Mouse (Mus musculus): ENCODE measurements around the gene Cd19.

The Cd19 gene

DNA sequence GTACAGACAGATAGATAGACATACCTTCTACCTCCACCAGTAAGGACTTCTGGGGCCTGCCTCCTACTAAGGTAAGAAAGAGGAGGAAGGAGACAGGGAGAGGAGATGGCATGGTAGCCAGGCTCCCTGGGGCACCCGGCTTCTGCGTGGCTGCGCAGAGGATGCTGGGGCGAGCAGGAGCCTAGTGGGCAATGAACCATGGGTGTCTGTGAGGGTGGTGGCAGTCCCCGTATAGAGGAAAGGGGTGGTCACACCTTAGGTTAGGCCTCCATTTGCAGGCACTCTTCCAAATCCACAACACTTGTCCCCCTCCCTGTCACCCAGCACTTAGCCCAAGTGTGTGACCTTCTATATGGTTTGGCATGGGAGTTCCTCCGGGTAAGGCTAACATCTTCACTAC lies at the start of gene Cd19:
TSS of gene Cd19 (minus strand) at position 165 of the 400 bp plus-strand sequence.
- DNase-seq (ENCODE audit: low read depth, low spot score), result no peak

DNA sequence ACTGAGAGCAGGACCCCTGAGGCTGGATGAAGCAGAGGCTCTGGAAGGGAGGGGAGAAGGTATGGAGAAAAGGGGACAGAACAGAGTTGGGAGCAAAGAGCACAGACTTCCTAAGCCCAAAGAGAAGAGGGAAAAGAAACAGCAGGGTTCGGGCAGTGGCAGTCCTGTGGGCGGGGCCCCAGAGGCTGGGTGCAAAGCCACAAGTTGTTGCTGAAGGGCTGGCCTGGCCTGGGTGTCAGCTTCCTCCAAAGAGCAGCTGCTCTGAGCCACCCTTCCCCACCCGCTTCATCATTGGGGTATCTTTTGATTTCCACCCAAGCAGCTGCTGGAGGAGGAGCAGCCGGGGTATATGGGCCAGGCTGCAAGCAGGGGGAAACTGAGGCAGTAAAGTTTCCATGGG lies 49.4 kb upstream of the Cd19 start:
- peak; percentile 86 for DNase-seq (ENCODE audit: low read depth, low spot score)

DNA sequence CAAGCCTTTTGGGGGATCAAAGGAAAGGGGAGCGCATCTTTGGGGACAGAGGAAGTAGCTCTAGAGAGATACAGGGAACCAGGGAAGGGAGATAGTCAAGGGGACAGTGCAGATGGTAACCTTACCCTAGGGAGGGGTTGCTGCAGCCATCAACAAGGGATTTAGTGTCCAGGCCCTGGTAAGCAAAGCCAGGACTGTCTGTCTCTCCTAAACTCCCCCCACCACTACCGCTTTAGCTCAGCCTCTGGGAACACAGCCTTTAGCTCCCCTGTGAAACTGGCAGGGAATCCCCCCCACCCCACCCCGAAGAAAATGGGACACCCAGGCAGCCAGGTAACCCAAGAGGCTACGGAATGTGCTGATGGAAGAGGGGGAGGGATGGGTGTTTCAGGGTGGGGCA lies 48.9 kb upstream of the Cd19 start:
- DNase-seq (ENCODE audit: low read depth, low spot score), result peak; percentile 90

DNA sequence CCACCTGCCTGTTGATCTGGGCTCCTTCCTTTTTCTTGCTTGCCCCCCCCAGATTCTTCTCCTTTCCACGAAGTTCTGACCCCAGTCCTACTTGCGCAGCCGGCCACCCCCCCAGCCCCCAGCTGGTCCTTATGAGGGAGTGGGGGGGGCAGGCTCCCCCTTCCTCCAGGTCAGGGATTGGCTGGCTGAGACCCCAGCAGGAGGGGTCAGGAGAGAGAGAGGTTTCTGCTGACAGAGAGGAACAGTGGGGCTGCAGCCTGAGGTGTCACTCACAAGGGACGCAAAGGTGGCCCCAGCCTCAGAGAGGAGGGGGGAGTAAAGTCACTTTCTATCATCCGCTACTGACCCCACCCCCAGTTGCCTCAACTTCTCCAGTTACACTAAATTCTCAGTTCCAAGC lies 48.3 kb upstream of the Cd19 start, which contains the start of gene Atp2a1:
TSS of gene Atp2a1 (minus strand) at position 105 of the 400 bp plus-strand sequence.
- peak; percentile 96 for DNase-seq (ENCODE audit: low read depth, low spot score)

DNA sequence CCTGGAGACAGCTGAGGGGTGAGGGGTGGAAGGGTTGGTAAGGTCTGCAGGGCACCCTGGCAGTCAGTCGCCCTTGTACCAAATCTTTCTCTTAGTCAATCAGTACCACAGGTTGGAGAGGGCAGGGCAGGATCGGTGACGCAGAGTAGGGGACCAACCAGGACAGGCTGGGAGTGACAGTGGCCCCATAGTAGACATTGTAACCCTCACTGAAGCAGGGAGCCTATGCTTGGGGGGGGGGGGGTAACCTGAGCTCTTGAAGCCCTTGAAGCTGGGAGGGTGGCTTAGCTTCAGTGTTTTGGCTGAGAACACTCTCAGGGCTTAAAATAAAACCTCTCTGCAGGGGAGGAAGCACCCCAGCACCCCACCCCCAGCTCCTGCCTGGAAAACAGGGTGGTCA lies 46.9 kb upstream of the Cd19 start:
- peak; percentile 89 for DNase-seq (ENCODE audit: low read depth, low spot score)

DNA sequence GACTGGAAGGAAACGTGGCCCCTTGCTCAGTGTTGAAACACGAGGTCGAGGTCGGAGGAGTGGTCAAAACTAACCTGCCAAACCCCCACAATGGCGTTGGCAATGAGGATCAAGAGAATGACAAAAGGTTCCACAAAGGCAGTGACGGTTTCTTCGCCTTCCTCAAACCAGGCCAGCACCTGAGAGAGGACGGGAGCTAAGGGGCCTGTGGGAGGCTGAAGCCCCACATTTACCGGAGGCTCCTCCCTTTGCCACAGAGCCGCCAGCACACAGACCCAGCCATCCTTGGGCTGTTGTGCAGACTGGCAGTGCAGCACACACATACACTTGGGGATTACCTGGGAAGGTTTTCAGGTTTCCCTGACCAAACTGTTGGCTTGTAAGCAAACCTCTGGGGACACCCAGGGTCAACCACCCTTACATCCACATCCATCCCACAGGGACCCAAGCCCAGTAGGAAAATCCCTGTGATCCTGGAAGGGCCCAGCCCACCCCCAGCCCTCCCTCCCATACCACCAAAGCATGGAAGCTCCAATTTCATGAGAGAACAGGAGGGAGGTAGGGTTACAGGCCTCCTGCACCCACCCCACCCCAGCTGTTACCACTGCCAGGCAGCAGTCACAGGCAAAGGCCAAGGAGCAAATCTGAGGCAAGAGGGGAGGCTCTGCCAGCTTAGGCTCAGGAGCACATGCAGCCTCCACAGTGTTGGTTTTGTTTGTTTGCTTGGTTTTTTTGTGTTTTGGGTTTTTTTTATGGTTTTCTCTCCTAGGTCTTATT lies 46.1 kb upstream of the Cd19 start:
- DNase-seq (ENCODE audit: low read depth, low spot score), result peak; percentile 73

GRCm38 (mm10) chr7:126458844-126459618 lies 44.3 kb upstream of the Cd19 start:
- peak; percentile 95 for DNase-seq (ENCODE audit: low read depth, low spot score)

DNA sequence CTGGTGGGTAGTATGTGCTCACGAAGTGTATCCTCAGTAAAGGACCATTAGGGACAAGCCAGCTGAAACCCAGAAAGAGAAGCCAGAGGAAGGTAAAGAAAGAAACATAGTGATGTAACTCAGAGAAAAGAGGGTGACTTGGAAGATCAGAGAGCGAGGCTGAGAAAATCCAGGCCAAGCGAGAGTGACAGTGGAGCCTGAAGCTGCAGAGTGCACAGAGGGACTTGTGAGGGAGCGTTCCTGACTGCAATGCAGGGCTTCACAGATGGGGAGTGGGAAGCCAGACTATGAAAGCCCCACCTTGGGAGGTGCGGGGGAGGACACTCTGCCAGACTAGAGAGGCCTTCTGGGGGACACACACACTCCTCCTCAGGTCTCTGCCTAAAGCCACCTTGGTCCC lies 43.5 kb upstream of the Cd19 start:
- DNase-seq (ENCODE audit: low read depth, low spot score), result no peak

DNA sequence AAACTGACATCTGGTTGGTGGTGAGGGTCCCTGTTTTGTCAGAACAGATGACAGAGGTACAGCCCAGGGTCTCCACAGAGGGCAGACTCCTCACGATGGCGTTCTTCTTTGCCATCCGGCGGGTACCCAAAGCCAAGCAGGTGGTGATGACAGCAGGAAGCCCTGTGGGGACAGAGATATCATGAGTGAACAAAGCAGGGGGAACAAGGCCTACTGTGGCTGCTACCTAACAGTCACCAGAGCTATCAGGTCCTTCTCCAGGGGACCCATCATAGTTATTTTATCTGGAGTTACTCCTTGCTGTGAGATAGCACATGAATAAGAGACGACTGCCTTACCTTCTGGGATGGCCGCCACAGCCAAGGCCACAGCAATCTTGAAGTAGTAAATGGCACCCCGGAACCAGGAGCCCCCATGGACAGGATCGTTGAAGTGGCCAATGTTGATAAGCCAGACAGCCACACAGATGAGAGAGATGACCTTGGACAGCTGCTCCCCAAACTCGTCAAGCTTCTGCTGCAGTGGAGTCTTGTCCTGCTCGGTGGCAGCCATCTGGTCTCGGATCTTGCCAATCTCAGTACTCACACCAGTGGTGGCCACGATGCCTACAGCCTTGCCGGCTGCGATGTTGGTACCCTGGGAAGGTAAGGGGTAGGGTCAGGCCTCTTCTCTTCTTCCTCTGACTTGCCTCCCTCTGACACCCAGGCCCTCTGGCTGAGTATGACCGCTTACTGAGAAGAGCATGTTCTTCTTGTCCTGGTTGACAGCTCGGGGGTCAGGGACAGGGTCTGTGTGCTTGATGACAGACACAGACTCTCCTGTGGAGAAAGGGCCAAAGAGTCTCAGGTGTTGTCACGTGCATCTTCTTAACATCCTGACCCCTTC lies 41.9 kb upstream of the Cd19 start:
- peak; percentile 55 for DNase-seq (ENCODE audit: low read depth, low spot score)

- DNase-seq (ENCODE audit: low read depth, low spot score), result peak; percentile 57
Observed at GRCm38 (mm10) chr7:126455242-126455641, 40.6 kb upstream of the Cd19 start.

GRCm38 (mm10) chr7:126453861-126454260 lies 39.2 kb upstream of the Cd19 start:
- DNase-seq (ENCODE audit: low read depth, low spot score), result peak; percentile 69

GRCm38 (mm10) chr7:126452244-126452643 lies 37.6 kb upstream of the Cd19 start:
- no peak for DNase-seq (ENCODE audit: low read depth, low spot score)

DNA sequence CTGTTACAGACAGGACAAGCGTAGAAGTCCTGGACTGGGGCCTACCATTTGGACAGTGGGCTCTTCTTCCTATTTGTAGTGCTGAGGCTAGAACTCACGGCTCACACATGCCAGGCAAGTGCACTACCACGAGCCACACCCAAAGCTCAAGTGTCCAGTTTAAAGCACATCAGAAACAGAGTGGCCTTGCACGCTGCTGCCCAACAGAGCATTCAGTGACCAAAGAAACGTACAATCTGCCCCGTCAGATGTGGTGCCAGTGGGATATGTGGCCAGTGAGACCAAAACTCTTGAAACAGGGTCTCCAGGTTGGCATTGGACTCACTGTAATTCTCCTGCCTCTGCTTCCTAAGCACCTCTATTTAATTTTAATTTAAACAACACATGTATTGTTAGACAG lies 36.0 kb upstream of the Cd19 start:
- no peak for DNase-seq (ENCODE audit: low read depth, low spot score)

- DNase-seq (ENCODE audit: low read depth, low spot score), result no peak
Observed at GRCm38 (mm10) chr7:126449991-126450390, 35.3 kb upstream of the Cd19 start.

- no peak for DNase-seq (ENCODE audit: low read depth, low spot score)
Observed at GRCm38 (mm10) chr7:126448481-126448880, 33.8 kb upstream of the Cd19 start.

DNA sequence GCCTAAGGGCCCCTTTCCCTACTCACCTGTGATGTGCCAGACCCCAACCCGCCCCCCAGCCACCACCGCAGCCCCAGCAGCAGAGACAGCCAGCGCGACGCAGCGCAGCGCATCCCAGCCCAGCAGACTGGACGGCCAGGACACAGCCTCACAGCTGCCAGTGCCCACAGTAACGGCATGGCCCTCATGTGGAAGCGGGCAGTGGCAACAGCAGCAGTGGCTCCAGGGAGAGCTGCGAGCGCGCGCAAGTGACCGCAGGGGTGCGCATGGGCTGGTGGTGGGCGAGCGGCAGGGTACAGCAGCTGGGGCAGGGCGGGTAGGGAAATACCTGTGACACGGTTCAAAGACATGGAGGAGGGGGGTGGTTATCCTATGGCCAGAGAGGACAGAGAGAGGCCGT lies 31.5 kb upstream of the Cd19 start:
- DNase-seq (ENCODE audit: low read depth, low spot score), result no peak

DNA sequence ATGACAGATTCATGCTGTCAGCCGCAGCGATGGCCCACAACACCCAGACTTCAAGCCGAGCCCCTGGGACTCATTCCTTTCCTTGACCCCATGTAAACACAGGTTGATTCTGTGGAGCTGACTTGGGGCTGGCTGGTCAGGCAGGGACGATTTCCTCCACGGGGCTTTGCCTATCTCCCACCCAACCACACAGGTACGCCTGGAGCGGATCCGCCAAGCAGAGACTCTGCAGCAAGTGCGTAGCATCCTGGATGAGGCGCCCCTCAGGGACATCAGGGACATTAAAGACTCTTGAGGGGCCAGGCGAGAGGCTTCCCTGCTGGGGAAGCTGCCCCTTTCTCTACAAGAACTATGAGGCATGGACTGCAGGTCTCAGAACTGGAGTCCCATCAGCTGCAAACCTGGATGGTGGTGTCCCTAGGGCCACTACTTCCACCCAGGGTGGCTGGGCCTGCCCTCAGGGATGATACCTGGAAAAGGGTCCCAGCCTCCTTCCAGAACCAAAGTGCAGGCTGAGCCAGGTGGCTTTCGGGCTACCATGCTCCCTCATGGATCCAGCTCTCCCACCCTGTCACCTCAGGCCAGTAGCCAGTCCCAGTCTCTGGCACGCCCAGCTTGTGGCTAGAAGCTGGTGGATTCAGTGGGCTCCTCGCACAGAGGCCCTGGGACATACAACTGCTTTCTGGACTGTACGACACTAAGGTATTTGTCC lies 30.6 kb upstream of the Cd19 start:
- DNase-seq (ENCODE audit: low read depth, low spot score), result peak; percentile 51

GRCm38 (mm10) chr7:126444536-126444935 lies 29.8 kb upstream of the Cd19 start:
- DNase-seq (ENCODE audit: low read depth, low spot score), result peak; percentile 84

DNA sequence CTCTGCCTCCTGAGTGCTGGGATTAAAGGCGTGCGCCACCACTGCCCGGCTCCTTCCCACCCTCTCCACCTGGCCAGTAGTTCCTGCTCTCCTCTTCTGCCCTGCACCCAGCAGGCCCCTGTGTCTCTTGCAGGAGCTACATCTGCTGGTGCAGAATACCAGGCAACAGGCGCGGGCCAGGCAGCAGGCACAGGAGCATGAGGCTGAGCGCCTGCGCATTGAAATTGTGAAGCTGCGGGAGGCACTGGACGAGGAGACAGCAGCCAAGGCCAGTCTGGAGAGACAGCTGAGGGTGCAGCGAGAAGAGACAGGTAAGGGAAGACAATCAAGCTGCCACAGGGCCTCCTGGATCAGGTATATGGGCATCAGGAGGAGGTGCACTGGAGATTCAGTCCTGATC lies 29.3 kb upstream of the Cd19 start:
- peak; percentile 62 for DNase-seq (ENCODE audit: low read depth, low spot score)

DNA sequence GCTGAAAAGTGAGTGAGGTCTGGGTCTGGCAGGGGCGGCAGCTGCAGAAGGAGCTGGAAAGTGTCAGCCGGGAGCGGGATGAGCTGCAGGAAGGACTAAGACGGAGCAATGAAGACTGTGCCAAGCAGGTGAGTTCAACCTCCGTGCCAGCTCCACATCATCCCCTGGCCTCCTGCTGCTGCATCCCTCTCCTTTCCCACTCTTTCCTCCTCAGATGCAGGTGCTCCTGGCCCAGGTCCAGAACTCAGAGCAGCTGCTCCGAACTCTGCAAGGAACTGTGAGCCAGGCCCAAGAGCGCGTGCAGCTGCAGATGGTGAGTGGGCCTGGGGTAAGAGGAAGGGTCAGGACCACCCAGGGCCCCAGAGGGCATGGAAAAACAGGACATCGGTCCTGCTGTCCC lies 25.4 kb upstream of the Cd19 start:
- peak; percentile 53 for DNase-seq (ENCODE audit: low read depth, low spot score)

DNA sequence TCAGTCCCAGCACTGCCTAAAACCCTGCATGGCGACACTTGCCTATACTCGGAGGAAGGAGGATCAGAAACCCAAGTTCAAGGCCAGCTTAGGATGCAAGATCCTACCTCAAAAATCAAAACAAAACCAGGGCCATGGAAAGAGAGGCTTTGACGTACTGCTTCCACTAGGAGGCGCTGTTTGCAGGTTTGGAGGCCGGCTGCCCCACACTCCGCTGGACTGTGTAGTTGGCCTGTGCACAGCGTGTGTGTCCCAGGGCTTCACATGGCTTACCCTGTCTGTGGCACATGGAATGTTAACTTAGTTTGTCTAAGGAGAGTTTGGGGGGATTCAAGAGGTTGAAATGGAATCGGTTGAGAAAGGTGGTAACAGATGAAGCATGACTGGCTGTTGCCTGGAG lies 22.2 kb upstream of the Cd19 start:
- peak; percentile 52 for DNase-seq (ENCODE audit: low read depth, low spot score)
